Mouse (Mus musculus): ENCODE results near the gene Ptpn14. TPM values are rescaled to one million over a fixed set of nuclear protein-coding genes. Genes with fewer than 3 reads are reported as not detected.

Gene Ptpn14
- total RNA-seq (2021) = 10 to 100 TPM; 29.3 to 30.1 TPM
- polyA plus RNA-seq (2012; rRNA removed) = 11.9 and 13.5 TPM in 2 replicates
- long read RNA-seq, partial matches to known transcripts = 3 of 6 reads
- long read RNA-seq, other reads (novel, unspliced or antisense) = 3 of 6 reads

DNA sequence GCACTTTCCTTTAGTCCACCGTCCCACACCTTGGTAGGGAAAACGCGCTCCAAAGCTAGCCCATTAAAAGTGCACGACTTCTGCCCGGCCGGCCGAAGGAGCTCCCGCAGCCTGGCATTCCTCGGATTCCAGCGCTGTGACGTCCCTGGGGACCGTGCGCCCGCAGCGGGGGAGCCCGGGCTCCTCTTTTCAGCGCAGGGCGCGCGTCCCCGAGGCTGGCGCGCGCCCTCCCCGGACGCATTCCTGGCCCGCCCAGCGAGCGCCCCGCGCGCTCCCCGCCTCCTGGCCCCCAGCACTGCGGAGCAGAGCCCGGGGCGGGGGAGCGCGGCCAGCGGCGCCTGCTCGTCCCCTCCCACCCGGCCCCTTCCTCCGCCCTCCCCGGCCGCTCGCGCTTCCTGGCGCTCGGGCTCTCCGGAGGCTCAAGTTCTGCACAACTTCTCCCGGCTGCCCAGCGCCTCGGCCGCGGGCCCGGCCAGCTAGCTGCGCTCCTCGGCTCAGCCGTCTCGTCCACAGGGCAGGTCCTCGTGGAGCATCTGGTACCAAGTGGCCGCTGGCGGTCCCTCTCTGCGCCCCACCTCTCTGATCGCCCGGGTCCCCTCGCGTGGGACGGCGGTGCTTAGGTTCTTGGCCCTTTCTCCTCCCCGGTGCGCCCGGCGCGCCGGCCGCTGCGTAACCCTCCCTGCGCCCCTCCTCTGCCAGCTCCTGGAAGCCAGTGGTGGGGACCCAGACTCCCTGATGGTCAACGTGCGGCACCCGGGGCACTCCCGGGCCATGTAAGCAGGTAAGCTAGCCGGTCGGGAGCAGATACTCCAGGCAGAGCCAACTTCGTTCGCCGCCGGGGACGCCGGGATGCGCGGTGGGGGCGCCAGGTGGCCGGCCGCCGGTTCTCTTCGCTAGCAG, at the start of gene Ptpn14:
Ptpn14 (plus strand) TSS at position 385 of the 900 bp plus-strand sequence.
- 0 out of 2 replicates have a peak, but pooled peaks cover 3% of the 10 kb centered on the region for H3K79me2 ChIP-seq (replicated peaks; ENCODE audit: control insufficient read depth, insufficient read depth, low read length)
- no peaks in the 10 kb centered on the region for H3K27me3 ChIP-seq (ENCODE audit: control insufficient read depth, insufficient read depth, low read length)
- intact Hi-C loops (cut with DNase I) = loop anchor here (1.0 to 5.0 kb wide), 3 partner anchors 54 to 139 kb away; no protein-coding TSS in a partner anchor
- TF ChIP-seq CTCF (IDR thresholded peaks at IDR 0.05) (no peak), POLR2A (IDR thresholded peaks at IDR 0.05; ENCODE audit: insufficient read depth, low read depth, low read length) (peak; percentile 35)
- peak within 1 kb of the TSS; percentile 85 for H3K9ac ChIP-seq (ENCODE audit: low read depth, low read length)
- peak within 1 kb of the TSS; percentile 98 for H3K27ac ChIP-seq
- peaks cover 2% of the 10 kb centered on the region; the same call in 1 of the 2 replicates for H3K36me3 ChIP-seq (ENCODE audit: control insufficient read depth, insufficient read depth, low read length)
- WGBS = under 1% methylated on average over 87 of the region's 98 CpGs
- H3K4me1 ChIP-seq (ENCODE audit: control insufficient read depth, insufficient read depth, low read length) = peaks cover 16% of the 10 kb centered on the region
- peak within 1 kb of the TSS; percentile 70 for H3K4me3 ChIP-seq
- peak; percentile 88 to 93 for DNase-seq

GRCm38 (mm10) chr1:189679555-189679954, 48.5 kb upstream of the Ptpn14 start:
- Histone ChIP-seq H3K79me2 (replicated peaks; ENCODE audit: control insufficient read depth, insufficient read depth, low read length) (no peaks in the 10 kb centered on the region), H3K36me3 (ENCODE audit: control insufficient read depth, insufficient read depth, low read length) (no peaks in the 10 kb centered on the region), H3K9ac (ENCODE audit: low read depth, low read length) (no peak overlapping the region; the same call in 1 of the 2 replicates), H3K27ac (peak overlapping the region; percentile 9; the same call in 1 of the 2 replicates), H3K4me3 (no peak overlapping the region), H3K27me3 (ENCODE audit: control insufficient read depth, insufficient read depth, low read length) (no peaks in the 10 kb centered on the region), H3K4me1 (ENCODE audit: control insufficient read depth, insufficient read depth, low read length) (no peaks in the 10 kb centered on the region; the same call in 1 of the 2 replicates)
- peak; percentile 36; the same call in 1 of the 2 replicates for TF ChIP-seq EP300 (IDR thresholded peaks at IDR 0.05; ENCODE audit: insufficient read depth, low read depth, low read length)
- TF ChIP-seq POLR2A (IDR thresholded peaks at IDR 0.05; ENCODE audit: insufficient read depth, low read depth, low read length) = no peak
- 60% methylated on average over 3 of the region's 3 CpGs for WGBS
- DNase-seq = peak; percentile 31 to 66
- intact Hi-C loops (cut with DNase I) = loop anchor here (5.0 kb wide), 1 partner anchor 293 kb away; no protein-coding TSS in a partner anchor

DNA sequence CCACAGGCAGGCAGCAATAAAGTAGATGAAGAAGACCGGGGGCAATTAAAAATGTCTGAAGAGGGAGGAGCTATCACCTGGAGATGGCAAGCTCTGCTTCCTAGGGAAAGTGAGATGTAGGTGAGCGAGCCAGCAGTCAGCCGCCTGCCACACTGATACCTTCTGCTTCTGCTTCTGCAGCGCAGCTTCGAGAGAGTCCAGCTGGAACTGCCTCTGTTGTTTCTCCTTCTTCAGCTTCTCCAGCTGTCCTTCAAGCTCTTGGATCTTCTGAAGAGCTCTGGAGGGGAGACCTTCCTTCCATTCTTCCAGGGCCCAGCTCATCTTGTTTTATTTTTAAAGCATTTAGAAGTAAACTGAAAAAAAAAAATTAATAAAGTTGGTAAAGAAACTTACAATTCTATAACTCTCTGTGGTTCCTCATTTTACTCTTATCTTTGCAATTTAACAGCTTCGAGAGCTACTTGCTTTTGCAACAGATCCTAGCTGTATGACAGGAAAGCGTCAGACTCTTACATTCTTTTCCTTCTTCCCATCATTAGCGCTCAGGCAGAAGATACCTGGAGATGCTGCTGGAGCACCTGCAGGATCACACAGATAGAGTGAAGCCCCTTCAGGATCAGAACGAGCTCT, 43.2 kb upstream of the Ptpn14 start:
- Histone ChIP-seq H3K27me3 (ENCODE audit: control insufficient read depth, insufficient read depth, low read length) (no peaks in the 10 kb centered on the region), H3K4me1 (ENCODE audit: control insufficient read depth, insufficient read depth, low read length) (no peaks in the 10 kb centered on the region; the same call in 1 of the 2 replicates), H3K27ac (no peak overlapping the region), H3K79me2 (replicated peaks; ENCODE audit: control insufficient read depth, insufficient read depth, low read length) (no peaks in the 10 kb centered on the region), H3K36me3 (ENCODE audit: control insufficient read depth, insufficient read depth, low read length) (no peaks in the 10 kb centered on the region), H3K9ac (ENCODE audit: low read depth, low read length) (no peak overlapping the region), H3K4me3 (no peak overlapping the region)
- TF ChIP-seq POLR2A (IDR thresholded peaks at IDR 0.05; ENCODE audit: insufficient read depth, low read depth, low read length) (no peak), EP300 (IDR thresholded peaks at IDR 0.05; ENCODE audit: insufficient read depth, low read depth, low read length) (no peak), CTCF (IDR thresholded peaks at IDR 0.05) (no peak)
- 87% methylated on average over 9 of the region's 9 CpGs for WGBS
- intact Hi-C loops (cut with DNase I) = no loop called here
- DNase-seq = no peak

GRCm38 (mm10) chr1:189686025-189686424, 42.0 kb upstream of the Ptpn14 start:
- H3K27me3 ChIP-seq (ENCODE audit: control insufficient read depth, insufficient read depth, low read length) = no peaks in the 10 kb centered on the region
- no peak overlapping the region for H3K27ac ChIP-seq
- no peak for DNase-seq
- WGBS = 43% methylated on average over 6 of the region's 6 CpGs
- H3K9ac ChIP-seq (ENCODE audit: low read depth, low read length) = no peak overlapping the region
- no peak overlapping the region for H3K4me3 ChIP-seq
- H3K36me3 ChIP-seq (ENCODE audit: control insufficient read depth, insufficient read depth, low read length) = no peaks in the 10 kb centered on the region
- intact Hi-C loops (cut with DNase I) = no loop called here
- H3K79me2 ChIP-seq (replicated peaks; ENCODE audit: control insufficient read depth, insufficient read depth, low read length) = no peaks in the 10 kb centered on the region
- TF ChIP-seq CTCF (IDR thresholded peaks at IDR 0.05) (no peak), POLR2A (IDR thresholded peaks at IDR 0.05; ENCODE audit: insufficient read depth, low read depth, low read length) (no peak), EP300 (IDR thresholded peaks at IDR 0.05; ENCODE audit: insufficient read depth, low read depth, low read length) (no peak)
- no peaks in the 10 kb centered on the region; the same call in 1 of the 2 replicates for H3K4me1 ChIP-seq (ENCODE audit: control insufficient read depth, insufficient read depth, low read length)

- TF ChIP-seq EP300 (IDR thresholded peaks at IDR 0.05; ENCODE audit: insufficient read depth, low read depth, low read length) (no peak), POLR2A (IDR thresholded peaks at IDR 0.05; ENCODE audit: insufficient read depth, low read depth, low read length) (peak; percentile 55; the same call in 1 of the 2 replicates), CTCF (IDR thresholded peaks at IDR 0.05) (no peak)
- Histone ChIP-seq H3K4me1 (ENCODE audit: control insufficient read depth, insufficient read depth, low read length) (no peaks in the 10 kb centered on the region; the same call in 1 of the 2 replicates), H3K36me3 (ENCODE audit: control insufficient read depth, insufficient read depth, low read length) (no peaks in the 10 kb centered on the region), H3K4me3 (peak within 1 kb of the TSS; percentile 84), H3K27ac (peak within 1 kb of the TSS; percentile 67; the same call in 1 of the 2 replicates), H3K9ac (ENCODE audit: low read depth, low read length) (peak within 1 kb of the TSS; percentile 46), H3K27me3 (ENCODE audit: control insufficient read depth, insufficient read depth, low read length) (no peaks in the 10 kb centered on the region), H3K79me2 (replicated peaks; ENCODE audit: control insufficient read depth, insufficient read depth, low read length) (no peaks in the 10 kb centered on the region)
- WGBS = under 1% methylated on average over 55 of the region's 55 CpGs
- intact Hi-C loops (cut with DNase I) = no loop called here
- peak; percentile 97 to 98 for DNase-seq
These were observed 40.2 kb upstream of the Ptpn14 start, which contains the start of gene Cenpf for GRCm38 (mm10) chr1:189687654-189688387. TSS of gene Cenpf (minus strand) at chr1:189688086.
